Mouse (Mus musculus): Measurements from ENCODE around the gene Ahcyl1.
"Not testable (repeated sequence)": the region's sequence is repeated elsewhere in the genome, so short reads cannot be mapped to it uniquely, and the experiment has no call there.

Ahcyl1 gene

GRCm38 (mm10) chr3:107656888-107657287 is 39.5 kb downstream of the Ahcyl1 start:
- DNase-seq (ENCODE audit: extremely low read depth, low read depth, low spot score) = no peak

GRCm38 (mm10) chr3:107656151-107656550 is 40.2 kb downstream of the Ahcyl1 start:
- no peak for DNase-seq (ENCODE audit: extremely low read depth, low read depth, low spot score)

GRCm38 (mm10) chr3:107655491-107655890 is 40.9 kb downstream of the Ahcyl1 start:
- DNase-seq (ENCODE audit: extremely low read depth, low read depth, low spot score) = no peak

- DNase-seq (ENCODE audit: extremely low read depth, low read depth, low spot score) = no peak
Measured at GRCm38 (mm10) chr3:107654861-107655260, 41.5 kb downstream of the Ahcyl1 start.

GRCm38 (mm10) chr3:107652968-107653367 is 43.4 kb downstream of the Ahcyl1 start:
- DNase-seq (ENCODE audit: extremely low read depth, low read depth, low spot score) = no peak

GRCm38 (mm10) chr3:107650276-107650675 is 46.1 kb downstream of the Ahcyl1 start:
- DNase-seq (ENCODE audit: extremely low read depth, low read depth, low spot score) = not testable (repeated sequence)

- DNase-seq (ENCODE audit: extremely low read depth, low read depth, low spot score) = no peak
Measured at GRCm38 (mm10) chr3:107646947-107647346, 49.4 kb downstream of the Ahcyl1 start.

GRCm38 (mm10) chr3:107637606-107638172 is 58.7 kb downstream of the Ahcyl1 start:
- DNase-seq (ENCODE audit: extremely low read depth, low read depth, low spot score) = no peak

GRCm38 (mm10) chr3:107636236-107636635 is 60.1 kb downstream of the Ahcyl1 start:
- DNase-seq (ENCODE audit: extremely low read depth, low read depth, low spot score) = no peak

GRCm38 (mm10) chr3:107635836-107636235 is 60.5 kb downstream of the Ahcyl1 start:
- DNase-seq (ENCODE audit: extremely low read depth, low read depth, low spot score) = no peak

GRCm38 (mm10) chr3:107633906-107634305 is 62.5 kb downstream of the Ahcyl1 start:
- DNase-seq (ENCODE audit: extremely low read depth, low read depth, low spot score) = no peak

GRCm38 (mm10) chr3:107632786-107633185 is 63.6 kb downstream of the Ahcyl1 start:
- DNase-seq (ENCODE audit: extremely low read depth, low read depth, low spot score) = no peak

- peak; percentile 63 for DNase-seq (ENCODE audit: extremely low read depth, low read depth, low spot score)
Measured at GRCm38 (mm10) chr3:107631523-107631958, 64.8 kb downstream of the Ahcyl1 start, which contains the start of gene Strip1. Strip1 (minus strand) TSS chr3:107631694.

- DNase-seq (ENCODE audit: extremely low read depth, low read depth, low spot score) = no peak
Measured at GRCm38 (mm10) chr3:107630682-107631522, 65.5 kb downstream of the Ahcyl1 start, which contains the start of gene Gm10961. Gm10961 (plus strand) TSS chr3:107631322.

GRCm38 (mm10) chr3:107629411-107629810 is 66.9 kb downstream of the Ahcyl1 start:
- DNase-seq (ENCODE audit: extremely low read depth, low read depth, low spot score) = no peak

GRCm38 (mm10) chr3:107628551-107628950 is 67.8 kb downstream of the Ahcyl1 start:
- no peak for DNase-seq (ENCODE audit: extremely low read depth, low read depth, low spot score)

GRCm38 (mm10) chr3:107627641-107628040 is 68.7 kb downstream of the Ahcyl1 start:
- no peak for DNase-seq (ENCODE audit: extremely low read depth, low read depth, low spot score)

GRCm38 (mm10) chr3:107626751-107627150 is 69.6 kb downstream of the Ahcyl1 start:
- no peak for DNase-seq (ENCODE audit: extremely low read depth, low read depth, low spot score)

GRCm38 (mm10) chr3:107625536-107625935 is 70.8 kb downstream of the Ahcyl1 start:
- no peak for DNase-seq (ENCODE audit: extremely low read depth, low read depth, low spot score)

- DNase-seq (ENCODE audit: extremely low read depth, low read depth, low spot score) = no peak
Measured at GRCm38 (mm10) chr3:107624424-107624823, 71.9 kb downstream of the Ahcyl1 start.

GRCm38 (mm10) chr3:107622537-107622936 is 73.8 kb downstream of the Ahcyl1 start:
- no peak for DNase-seq (ENCODE audit: extremely low read depth, low read depth, low spot score)

Data from fat pad, adult 2 months (tissue).